Mouse (Mus musculus) ES-Bruce4 (cell line): ENCODE measurements around the gene Cldn3. TPM values are rescaled to one million over a fixed set of nuclear protein-coding genes. Genes with fewer than 3 reads are reported as not detected.

Experiments
- H3K27ac ChIP-seq: 2 replicates; pipeline ENCODE4 v1.5.1; 2012; ENCODE audit warnings: low read length, inconsistent platforms; ENCODE audit not compliant: insufficient read depth
- H3K27me3 ChIP-seq: 2 replicates; pipeline ENCODE4 v1.6.1; 2012; ENCODE audit warnings: mild to moderate bottlenecking, low read length, inconsistent platforms; ENCODE audit not compliant: control insufficient read depth, poor library complexity, insufficient read depth, severe bottlenecking
- H3K36me3 ChIP-seq: 2 replicates; pipeline ENCODE4 v1.6.1; 2012; ENCODE audit warnings: inconsistent platforms, mild to moderate bottlenecking, low read length, moderate library complexity; ENCODE audit not compliant: control insufficient read depth, poor library complexity, insufficient read depth, severe bottlenecking
- H3K4me1 ChIP-seq: one replicate; pipeline ENCODE4 v1.8.1; 2011; ENCODE audit warnings: low read length; ENCODE audit not compliant: control insufficient read depth, insufficient read depth
- H3K4me3 ChIP-seq: 2 replicates; pipeline ENCODE4 v1.5.1; 2011; ENCODE audit warnings: low read depth, mild to moderate bottlenecking, low read length
- H3K9ac ChIP-seq: 2 replicates; pipeline ENCODE4 v1.6.1; 2012; ENCODE audit warnings: low read depth, mild to moderate bottlenecking, inconsistent platforms; ENCODE audit not compliant: poor library complexity, severe bottlenecking
- H3K9me3 ChIP-seq: replicated peaks from 2 replicates; pipeline ENCODE4 v1.6.1; 2012; ENCODE audit warnings: mild to moderate bottlenecking, low read length, inconsistent platforms; ENCODE audit not compliant: control insufficient read depth, poor library complexity, insufficient read depth, severe bottlenecking
- CTCF ChIP-seq: IDR thresholded peaks from one replicate; pipeline ENCODE4 v1.8.1; 2011; ENCODE audit warnings: low read depth, low read length
- EP300 ChIP-seq: IDR thresholded peaks from 2 replicates; pipeline ENCODE4 v1.6.1; 2011; ENCODE audit warnings: low read depth, low read length; ENCODE audit not compliant: insufficient read depth
- POLR2A ChIP-seq: IDR thresholded peaks from one replicate; pipeline ENCODE4 v1.8.1; 2011; ENCODE audit warnings: low read length; ENCODE audit not compliant: insufficient read depth
- polyA plus RNA-seq: library from polyadenylated mRNA; stranded (reverse); fragments of >200 nt; gene quantifications from 2 replicates; pipeline ENCODE4 v1.2.4, GENCODE M21; 2011; ENCODE audit warnings: low read depth; ENCODE audit not compliant: missing spikeins, insufficient read depth, insufficient read length

Gene Cldn3
- polyA plus RNA-seq, 1 experiment, result 22.4 TPM

GRCm38 (mm10) chr5:134981149-134981548, 4.9 kb upstream of the Cldn3 start:
- Histone ChIP-seq H3K9ac (peak overlapping the region; percentile 73), H3K9me3 (no peaks in the 10 kb centered on the region), H3K4me1 (peaks cover 12% of the 10 kb centered on the region), H3K27ac (peak overlapping the region; percentile 84), H3K36me3 (no peaks in the 10 kb centered on the region), H3K4me3 (peak overlapping the region; percentile 60), H3K27me3 (no peaks in the 10 kb centered on the region)
- TF ChIP-seq POLR2A (no peak), EP300 (peak; percentile 68; the same call in 1 of the 2 replicates), CTCF (no peak)

GRCm38 (mm10) chr5:134983111-134983510, 2.9 kb upstream of the Cldn3 start:
- no peak overlapping the region for H3K4me3 ChIP-seq
- H3K9me3 ChIP-seq, result no peaks in the 10 kb centered on the region
- H3K27me3 ChIP-seq, result no peaks in the 10 kb centered on the region
- no peak overlapping the region for H3K27ac ChIP-seq
- H3K4me1 ChIP-seq, result peaks cover 12% of the 10 kb centered on the region
- TF ChIP-seq EP300, result no peak
- no peak for TF ChIP-seq POLR2A
- TF ChIP-seq CTCF, result no peak
- H3K9ac ChIP-seq, result no peak overlapping the region
- H3K36me3 ChIP-seq, result no peaks in the 10 kb centered on the region

- Histone ChIP-seq H3K36me3 (no peaks in the 10 kb centered on the region), H3K9me3 (no peaks in the 10 kb centered on the region), H3K4me3 (no peak overlapping the region), H3K27me3 (no peaks in the 10 kb centered on the region), H3K9ac (no peak overlapping the region), H3K4me1 (peaks cover 10% of the 10 kb centered on the region), H3K27ac (no peak overlapping the region)
- TF ChIP-seq EP300 (0 out of 2 replicates have a peak, but pooled peaks have one; percentile 20), CTCF (no peak)
Observed at GRCm38 (mm10) chr5:134983771-134984170, 2.2 kb upstream of the Cldn3 start.

GRCm38 (mm10) chr5:134986298-134987268, 569 bp downstream of the Cldn3 start:
- H3K27me3 ChIP-seq, result no peaks in the 10 kb centered on the region
- H3K4me3 ChIP-seq, result peak overlapping the region; percentile 67
- H3K9ac ChIP-seq, result peak overlapping the region; percentile 28
- no peaks in the 10 kb centered on the region for H3K36me3 ChIP-seq
- no peaks in the 10 kb centered on the region for H3K9me3 ChIP-seq
- 0 out of 2 replicates have a peak overlapping the region, but pooled peaks have one; percentile 1 for H3K27ac ChIP-seq
- peaks cover 11% of the 10 kb centered on the region for H3K4me1 ChIP-seq
- TF ChIP-seq CTCF (peak; percentile 37), EP300 (no peak), POLR2A (no peak)

- Histone ChIP-seq H3K4me1 (peaks cover 12% of the 10 kb centered on the region), H3K36me3 (no peaks in the 10 kb centered on the region), H3K27ac (no peak overlapping the region), H3K9ac (no peak overlapping the region), H3K9me3 (no peaks in the 10 kb centered on the region), H3K27me3 (no peaks in the 10 kb centered on the region), H3K4me3 (no peak overlapping the region)
- TF ChIP-seq POLR2A (no peak), CTCF (no peak), EP300 (no peak)
Observed at GRCm38 (mm10) chr5:134989166-134989565, 3.2 kb downstream of the Cldn3 start.

GRCm38 (mm10) chr5:134989741-134990140, 3.7 kb downstream of the Cldn3 start:
- Histone ChIP-seq H3K36me3 (no peaks in the 10 kb centered on the region), H3K27me3 (no peaks in the 10 kb centered on the region), H3K27ac (no peak overlapping the region), H3K4me3 (no peak overlapping the region), H3K9me3 (no peaks in the 10 kb centered on the region), H3K9ac (no peak overlapping the region), H3K4me1 (peaks cover 7% of the 10 kb centered on the region)
- TF ChIP-seq EP300 (no peak), CTCF (no peak), POLR2A (no peak)
